Mouse (Mus musculus) forebrain, embryonic 14.5 days (tissue): ENCODE data around the gene Zw10. TPM values are rescaled to one million over a fixed set of nuclear protein-coding genes. Genes with fewer than 3 reads are reported as not detected.
A peak's percentile ranks its signal among the peaks of the same experiment; 100 is the strongest.

Experiments
- ATAC-seq: fragments of 200-750 bp; cut with Nextera tagmentation; 2 replicates; pipeline ENCODE4 v1.8.0; 2017; ENCODE audit warnings: mild to moderate bottlenecking, moderate library complexity
- DNase-seq: peaks from one replicate; pipeline ENCODE4 v3.0.0-alpha.2; 2015; ENCODE audit warnings: low spot score
- H3K27ac ChIP-seq: fragments of 300-500 bp; sonication (generic); 2 replicates; pipeline ENCODE4 v1.5.1; 2014; ENCODE audit warnings: low read depth, mild to moderate bottlenecking, control low read depth, low read length, moderate library complexity
- H3K27me3 ChIP-seq: fragments of 300-500 bp; sonication (generic); replicated peaks from 2 replicates; pipeline ENCODE4 v1.6.1; 2014; ENCODE audit warnings: low read length, control low read depth, mixed read lengths; ENCODE audit not compliant: control insufficient read depth, insufficient read depth
- H3K36me3 ChIP-seq: fragments of 300-500 bp; sonication (generic); 2 replicates; pipeline ENCODE4 v1.6.1; 2014; ENCODE audit warnings: low read length, control low read depth; ENCODE audit not compliant: control insufficient read depth, insufficient read depth
- H3K4me1 ChIP-seq: fragments of 300-500 bp; sonication (generic); 2 replicates; pipeline ENCODE4 v1.6.1; 2014; ENCODE audit warnings: antibody characterized with exemption, low read length, control low read depth; ENCODE audit not compliant: control insufficient read depth, insufficient read depth
- H3K4me2 ChIP-seq: fragments of 300-500 bp; sonication (generic); 2 replicates; pipeline ENCODE4 v1.6.1; 2014; ENCODE audit warnings: mild to moderate bottlenecking, control low read depth, low read length
- H3K4me3 ChIP-seq: fragments of 300-500 bp; sonication (generic); 2 replicates; pipeline ENCODE4 v1.5.1; 2014; ENCODE audit warnings: low read depth, low read length, control low read depth
- H3K9ac ChIP-seq: fragments of 300-500 bp; sonication (generic); 2 replicates; pipeline ENCODE4 v1.6.1; 2014; ENCODE audit warnings: mild to moderate bottlenecking, low read length, control low read depth, moderate library complexity
- H3K9me3 ChIP-seq: fragments of 300-500 bp; sonication (generic); replicated peaks from 2 replicates; pipeline ENCODE4 v1.6.1; 2016; ENCODE audit warnings: low read length, control low read depth, mixed read lengths; ENCODE audit not compliant: control insufficient read depth
- WGBS: fragments of 180-500 bp; shearing (Covaris S2); extraction: QIAGEN DNeasy Blood & Tissue Kit; methylation state at CpG from one replicate; pipeline ENCODE4 v1.1.7; 2014; 5-methylcytosine and 5-hydroxymethylcytosine counted together
- polyA plus RNA-seq: library from polyadenylated mRNA; unstranded; fragments of >200 nt; fragmentation: Nextera tagmentation; extraction: Ambion mirVana; gene quantifications from 2 replicates; pipeline ENCODE4 v1.2.1, GENCODE M21; 2014

The Zw10 gene
- polyA plus RNA-seq, 1 experiment from 2014 or later = 33.0 TPM

GRCm38 (mm10) chr9:49118271-49118825 is 62.9 kb downstream of the Zw10 start:
- no peaks in the 10 kb centered on the region for H3K36me3 ChIP-seq
- H3K9ac ChIP-seq = no peak overlapping the region
- H3K9me3 ChIP-seq = no peaks in the 10 kb centered on the region
- peaks cover 4% of the 10 kb centered on the region; the same call in 1 of the 2 replicates for H3K4me1 ChIP-seq
- H3K27me3 ChIP-seq = no peaks in the 10 kb centered on the region
- no peak overlapping the region for H3K4me3 ChIP-seq
- WGBS = 32% methylated on average over 3 of the region's 3 CpGs
- H3K4me2 ChIP-seq = no peak overlapping the region
- no peak overlapping the region for H3K27ac ChIP-seq
- ATAC-seq (no peak), DNase-seq (peak; percentile 56)

GRCm38 (mm10) chr9:49119759-49120158 is 64.3 kb downstream of the Zw10 start:
- DNase-seq = no peak

GRCm38 (mm10) chr9:49125706-49126105 is 70.3 kb downstream of the Zw10 start:
- H3K27ac ChIP-seq = no peak overlapping the region
- 81% methylated on average over 7 of the region's 7 CpGs for WGBS
- no peaks in the 10 kb centered on the region for H3K36me3 ChIP-seq
- no peaks in the 10 kb centered on the region for H3K27me3 ChIP-seq
- ATAC-seq (no peak), DNase-seq (no peak)
- no peak overlapping the region for H3K4me3 ChIP-seq
- no peaks in the 10 kb centered on the region for H3K9me3 ChIP-seq
- no peak overlapping the region for H3K4me2 ChIP-seq
- H3K9ac ChIP-seq = no peak overlapping the region
- H3K4me1 ChIP-seq = peaks cover 2% of the 10 kb centered on the region; the same call in 1 of the 2 replicates

More at GRCm38 (mm10) chr9:49119759-49120158, 64.3 kb downstream of the Zw10 start:
- Histone ChIP-seq H3K27ac (no peak overlapping the region), H3K4me3 (no peak overlapping the region), H3K9me3 (no peaks in the 10 kb centered on the region), H3K4me1 (peaks cover 4% of the 10 kb centered on the region; the same call in 1 of the 2 replicates), H3K27me3 (no peaks in the 10 kb centered on the region), H3K36me3 (no peaks in the 10 kb centered on the region), H3K4me2 (no peak overlapping the region), H3K9ac (no peak overlapping the region)
- 80% methylated on average over 4 of the region's 4 CpGs for WGBS
- no peak for ATAC-seq

Other genes starting within 250 kb of the Zw10 start
- 2.3 and 3.7 TPM in 2 replicates for gene Zbtb16, start 219.4 kb upstream of the Zw10 start, polyA plus RNA-seq
- 4.2 and 4.8 TPM in 2 replicates for gene Htr3a, start 144.5 kb upstream of the Zw10 start, polyA plus RNA-seq
- gene Htr3b, start 90.6 kb upstream of the Zw10 start, polyA plus RNA-seq = not detected in 2 replicates
- 19.5 and 27.4 TPM in 2 replicates for gene Usp28, start 70.2 kb upstream of the Zw10 start, polyA plus RNA-seq
- gene Tmprss5, start 25.6 kb downstream of the Zw10 start, polyA plus RNA-seq = 0.66 and 1.3 TPM in 2 replicates
- not detected in 2 replicates for gene Gm4894, start 194.9 kb downstream of the Zw10 start, polyA plus RNA-seq